Mouse (Mus musculus): ENCODE data around the gene Csnk2b. TPM values are rescaled to one million over a fixed set of nuclear protein-coding genes. Genes with fewer than 3 reads are reported as not detected.
A peak's percentile ranks its signal among the peaks of the same experiment; 100 is the strongest.

Gene Csnk2b
- polyA plus RNA-seq, 1 experiment from 2014 or later: 224 TPM

GRCm38 (mm10) chr17:35115046-35116019 lies 6.5 kb downstream of the Csnk2b start, which contains the start of gene Ly6g5b:
Gene Ly6g5b, minus strand, starts transcription at chr17:35115428.
- no peak within 1 kb of the TSS for H3K4me3 ChIP-seq (ENCODE audit: low read length)
- WGBS: 85% methylated on average over 8 of the region's 8 CpGs
- peaks cover 8% of the 10 kb centered on the region for H3K4me1 ChIP-seq (ENCODE audit: control insufficient read depth, insufficient read depth, low read length)
- no peaks in the 10 kb centered on the region for H3K27me3 ChIP-seq (ENCODE audit: control insufficient read depth, insufficient read depth, low read length)
- peaks cover 33% of the 10 kb centered on the region for H3K36me3 ChIP-seq (ENCODE audit: control insufficient read depth, insufficient read depth)
- no peak within 1 kb of the TSS for H3K27ac ChIP-seq (ENCODE audit: low read length)
- no peaks in the 10 kb centered on the region for H3K9me3 ChIP-seq (replicated peaks; ENCODE audit: control insufficient read depth, low read length)
- H3K4me2 ChIP-seq (ENCODE audit: low read depth, low read length): no peak within 1 kb of the TSS
- no peak for ATAC-seq (replicated peaks; ENCODE audit: extremely low read depth, insufficient read depth, low FRiP score)
- H3K9ac ChIP-seq (ENCODE audit: low read length): no peak within 1 kb of the TSS

GRCm38 (mm10) chr17:35111774-35112173 lies 10.1 kb downstream of the Csnk2b start:
- ATAC-seq (replicated peaks; ENCODE audit: extremely low read depth, insufficient read depth, low FRiP score): peak; percentile 24; the same call in 1 of the 2 replicates
- peak overlapping the region; percentile 48; the same call in 1 of the 2 replicates for H3K27ac ChIP-seq (ENCODE audit: low read length)
- H3K4me1 ChIP-seq (ENCODE audit: control insufficient read depth, insufficient read depth, low read length): no peaks in the 10 kb centered on the region
- WGBS: 68% methylated on average over 9 of the region's 9 CpGs
- H3K9ac ChIP-seq (ENCODE audit: low read length): no peak overlapping the region
- peak overlapping the region; percentile 22 for H3K4me2 ChIP-seq (ENCODE audit: low read depth, low read length)
- H3K4me3 ChIP-seq (ENCODE audit: low read length): no peak overlapping the region
- H3K9me3 ChIP-seq (replicated peaks; ENCODE audit: control insufficient read depth, low read length): no peaks in the 10 kb centered on the region
- no peaks in the 10 kb centered on the region for H3K27me3 ChIP-seq (ENCODE audit: control insufficient read depth, insufficient read depth, low read length)
- H3K36me3 ChIP-seq (ENCODE audit: control insufficient read depth, insufficient read depth): peaks cover 11% of the 10 kb centered on the region

GRCm38 (mm10) chr17:35108097-35108496 lies 13.8 kb downstream of the Csnk2b start, which contains the start of gene Ly6g5c:
Gene Ly6g5c, plus strand, starts transcription at chr17:35108279.
- H3K36me3 ChIP-seq (ENCODE audit: control insufficient read depth, insufficient read depth): no peaks in the 10 kb centered on the region
- no peak within 1 kb of the TSS for H3K4me2 ChIP-seq (ENCODE audit: low read depth, low read length)
- ATAC-seq (replicated peaks; ENCODE audit: extremely low read depth, insufficient read depth, low FRiP score): no peak
- H3K4me1 ChIP-seq (ENCODE audit: control insufficient read depth, insufficient read depth, low read length): peaks cover 3% of the 10 kb centered on the region; the same call in 1 of the 2 replicates
- no peak within 1 kb of the TSS for H3K9ac ChIP-seq (ENCODE audit: low read length)
- H3K27me3 ChIP-seq (ENCODE audit: control insufficient read depth, insufficient read depth, low read length): no peaks in the 10 kb centered on the region
- H3K4me3 ChIP-seq (ENCODE audit: low read length): no peak within 1 kb of the TSS
- no peaks in the 10 kb centered on the region for H3K9me3 ChIP-seq (replicated peaks; ENCODE audit: control insufficient read depth, low read length)
- no peak within 1 kb of the TSS for H3K27ac ChIP-seq (ENCODE audit: low read length)
- WGBS: 77% methylated on average over 6 of the region's 6 CpGs

GRCm38 (mm10) chr17:35106522-35106921 lies 15.3 kb downstream of the Csnk2b start:
- H3K9ac ChIP-seq (ENCODE audit: low read length): no peak overlapping the region
- H3K4me2 ChIP-seq (ENCODE audit: low read depth, low read length): no peak overlapping the region
- no peaks in the 10 kb centered on the region for H3K9me3 ChIP-seq (replicated peaks; ENCODE audit: control insufficient read depth, low read length)
- no peak for ATAC-seq (replicated peaks; ENCODE audit: extremely low read depth, insufficient read depth, low FRiP score)
- WGBS: 64% methylated on average over 3 of the region's 3 CpGs
- peaks cover 6% of the 10 kb centered on the region; the same call in 1 of the 2 replicates for H3K4me1 ChIP-seq (ENCODE audit: control insufficient read depth, insufficient read depth, low read length)
- no peak overlapping the region for H3K4me3 ChIP-seq (ENCODE audit: low read length)
- H3K27ac ChIP-seq (ENCODE audit: low read length): no peak overlapping the region
- peaks cover 6% of the 10 kb centered on the region for H3K36me3 ChIP-seq (ENCODE audit: control insufficient read depth, insufficient read depth)
- no peaks in the 10 kb centered on the region for H3K27me3 ChIP-seq (ENCODE audit: control insufficient read depth, insufficient read depth, low read length)

- Histone ChIP-seq H3K9me3 (replicated peaks; ENCODE audit: control insufficient read depth, low read length) (no peaks in the 10 kb centered on the region), H3K9ac (ENCODE audit: low read length) (no peak overlapping the region)
These were observed 16.0 kb downstream of the Csnk2b start for GRCm38 (mm10) chr17:35105740-35106389.

GRCm38 (mm10) chr17:35104754-35105153 lies 17.1 kb downstream of the Csnk2b start:
- Histone ChIP-seq H3K27ac (ENCODE audit: low read length) (no peak overlapping the region), H3K4me2 (ENCODE audit: low read depth, low read length) (no peak overlapping the region), H3K4me1 (ENCODE audit: control insufficient read depth, insufficient read depth, low read length) (peaks cover 6% of the 10 kb centered on the region; the same call in 1 of the 2 replicates), H3K36me3 (ENCODE audit: control insufficient read depth, insufficient read depth) (peaks cover 18% of the 10 kb centered on the region), H3K9ac (ENCODE audit: low read length) (no peak overlapping the region), H3K4me3 (ENCODE audit: low read length) (no peak overlapping the region), H3K9me3 (replicated peaks; ENCODE audit: control insufficient read depth, low read length) (no peaks in the 10 kb centered on the region), H3K27me3 (ENCODE audit: control insufficient read depth, insufficient read depth, low read length) (no peaks in the 10 kb centered on the region)
- WGBS: 54% methylated on average over 6 of the region's 6 CpGs
- no peak for ATAC-seq (replicated peaks; ENCODE audit: extremely low read depth, insufficient read depth, low FRiP score)

More at GRCm38 (mm10) chr17:35105740-35106389, 16.0 kb downstream of the Csnk2b start:
- Histone ChIP-seq H3K4me3 (ENCODE audit: low read length) (no peak overlapping the region), H3K36me3 (ENCODE audit: control insufficient read depth, insufficient read depth) (peaks cover 12% of the 10 kb centered on the region), H3K4me2 (ENCODE audit: low read depth, low read length) (no peak overlapping the region), H3K4me1 (ENCODE audit: control insufficient read depth, insufficient read depth, low read length) (peaks cover 6% of the 10 kb centered on the region; the same call in 1 of the 2 replicates), H3K27me3 (ENCODE audit: control insufficient read depth, insufficient read depth, low read length) (no peaks in the 10 kb centered on the region), H3K27ac (ENCODE audit: low read length) (no peak overlapping the region)
- ATAC-seq (replicated peaks; ENCODE audit: extremely low read depth, insufficient read depth, low FRiP score): no peak
- 28% methylated on average over 13 of the region's 13 CpGs for WGBS

GRCm38 (mm10) chr17:35104079-35104478 lies 17.8 kb downstream of the Csnk2b start:
- H3K9ac ChIP-seq (ENCODE audit: low read length): no peak overlapping the region
- peaks cover 6% of the 10 kb centered on the region; the same call in 1 of the 2 replicates for H3K4me1 ChIP-seq (ENCODE audit: control insufficient read depth, insufficient read depth, low read length)
- ATAC-seq (replicated peaks; ENCODE audit: extremely low read depth, insufficient read depth, low FRiP score): no peak
- H3K4me2 ChIP-seq (ENCODE audit: low read depth, low read length): no peak overlapping the region
- 83% methylated on average over 7 of the region's 7 CpGs for WGBS
- no peaks in the 10 kb centered on the region for H3K27me3 ChIP-seq (ENCODE audit: control insufficient read depth, insufficient read depth, low read length)
- no peak overlapping the region for H3K27ac ChIP-seq (ENCODE audit: low read length)
- peaks cover 22% of the 10 kb centered on the region for H3K36me3 ChIP-seq (ENCODE audit: control insufficient read depth, insufficient read depth)
- no peak overlapping the region for H3K4me3 ChIP-seq (ENCODE audit: low read length)
- H3K9me3 ChIP-seq (replicated peaks; ENCODE audit: control insufficient read depth, low read length): no peaks in the 10 kb centered on the region

- H3K4me3 ChIP-seq (ENCODE audit: low read length): no peak overlapping the region
- no peaks in the 10 kb centered on the region for H3K27me3 ChIP-seq (ENCODE audit: control insufficient read depth, insufficient read depth, low read length)
- H3K9me3 ChIP-seq (replicated peaks; ENCODE audit: control insufficient read depth, low read length): no peaks in the 10 kb centered on the region
- H3K36me3 ChIP-seq (ENCODE audit: control insufficient read depth, insufficient read depth): peaks cover 28% of the 10 kb centered on the region
- no peak overlapping the region for H3K27ac ChIP-seq (ENCODE audit: low read length)
- ATAC-seq (replicated peaks; ENCODE audit: extremely low read depth, insufficient read depth, low FRiP score): no peak
- peaks cover 6% of the 10 kb centered on the region; the same call in 1 of the 2 replicates for H3K4me1 ChIP-seq (ENCODE audit: control insufficient read depth, insufficient read depth, low read length)
- no peak overlapping the region for H3K4me2 ChIP-seq (ENCODE audit: low read depth, low read length)
- no peak overlapping the region for H3K9ac ChIP-seq (ENCODE audit: low read length)
- WGBS: 46% methylated on average over 6 of the region's 6 CpGs
These were observed 18.6 kb downstream of the Csnk2b start for GRCm38 (mm10) chr17:35103221-35103690.
